Mouse (Mus musculus) neural tube, embryonic 12.5 days (tissue): Measurements from ENCODE around the gene Smarca2. TPM values are rescaled to one million over a fixed set of nuclear protein-coding genes. Genes with fewer than 3 reads are reported as not detected.

Source experiments
- ATAC-seq: fragments of 200-750 bp; cut with Nextera tagmentation; 2 replicates; pipeline ENCODE4 v1.8.0; 2017; ENCODE audit warnings: low read depth, mild to moderate bottlenecking, moderate TSS enrichment, moderate library complexity; ENCODE audit not compliant: low FRiP score
- H3K27ac ChIP-seq: fragments of 300-500 bp; sonication (generic); 2 replicates; pipeline ENCODE4 v1.5.1; 2016
- H3K27me3 ChIP-seq: fragments of 300-500 bp; sonication (generic); replicated peaks from 2 replicates; pipeline ENCODE4 v1.6.1; 2016; ENCODE audit warnings: mild to moderate bottlenecking
- H3K36me3 ChIP-seq: fragments of 300-500 bp; sonication (generic); 2 replicates; pipeline ENCODE4 v1.6.1; 2016; ENCODE audit warnings: mild to moderate bottlenecking
- H3K4me1 ChIP-seq: fragments of 300-500 bp; sonication (generic); 2 replicates; pipeline ENCODE4 v1.6.1; 2016
- H3K4me2 ChIP-seq: fragments of 300-500 bp; sonication (generic); replicated peaks from 2 replicates; pipeline ENCODE4 v1.6.1; 2016; ENCODE audit warnings: mild to moderate bottlenecking
- H3K4me3 ChIP-seq: fragments of 300-500 bp; sonication (generic); 2 replicates; pipeline ENCODE4 v1.5.1; 2016
- H3K9ac ChIP-seq: fragments of 300-500 bp; sonication (generic); 2 replicates; pipeline ENCODE4 v1.6.1; 2016; ENCODE audit warnings: mild to moderate bottlenecking
- H3K9me3 ChIP-seq: fragments of 300-500 bp; sonication (generic); 2 replicates; pipeline ENCODE4 v1.6.1; 2016; ENCODE audit warnings: mild to moderate bottlenecking
- WGBS: fragments of 180-500 bp; shearing (Covaris S2); methylation state at CpG from one replicate; pipeline ENCODE4 v1.1.7; 2016; 5-methylcytosine and 5-hydroxymethylcytosine counted together
- polyA plus RNA-seq: library from polyadenylated mRNA; unstranded; fragments of >200 nt; fragmentation: Nextera tagmentation; extraction: Ambion mirVana; gene quantifications from 2 replicates; pipeline ENCODE4 v1.2.1, GENCODE M21; 2016

Gene Smarca2
- polyA plus RNA-seq: 40.7 and 41.0 TPM in 2 replicates

- peak within 1 kb of the TSS; percentile 88 for H3K4me2 ChIP-seq
- ATAC-seq: peak; percentile 97
- peak within 1 kb of the TSS; percentile 48 for H3K4me3 ChIP-seq
- peak within 1 kb of the TSS; percentile 47 for H3K9ac ChIP-seq
- no peaks in the 10 kb centered on the region for H3K9me3 ChIP-seq
- under 1% methylated on average over 45 of the region's 45 CpGs for WGBS
- peak within 1 kb of the TSS; percentile 7; the same call in 1 of the 2 replicates for H3K27ac ChIP-seq
- H3K27me3 ChIP-seq: peaks cover 39% of the 10 kb centered on the region
- H3K36me3 ChIP-seq: no peaks in the 10 kb centered on the region
- peaks cover 25% of the 10 kb centered on the region for H3K4me1 ChIP-seq
Observed at GRCm38 (mm10) chr19:26604755-26605300, at the start of gene Smarca2. Gene Smarca2, plus strand, starts transcription at chr19:26605050.

GRCm38 (mm10) chr19:26564850-26565249 lies 40.0 kb upstream of the Smarca2 start:
- Histone ChIP-seq H3K9me3 (no peaks in the 10 kb centered on the region), H3K27me3 (no peaks in the 10 kb centered on the region), H3K36me3 (no peaks in the 10 kb centered on the region), H3K4me2 (no peak overlapping the region), H3K27ac (no peak overlapping the region), H3K4me1 (0 out of 2 replicates have a peak, but pooled peaks cover 5% of the 10 kb centered on the region), H3K4me3 (no peak overlapping the region), H3K9ac (no peak overlapping the region)
- WGBS: 78% methylated on average over 2 of the region's 2 CpGs
- ATAC-seq: no peak

GRCm38 (mm10) chr19:26566109-26566508 lies 38.7 kb upstream of the Smarca2 start:
- WGBS: 63% methylated on average over 9 of the region's 9 CpGs
- no peak overlapping the region for H3K4me3 ChIP-seq
- H3K4me1 ChIP-seq: 0 out of 2 replicates have a peak, but pooled peaks cover 5% of the 10 kb centered on the region
- H3K36me3 ChIP-seq: no peaks in the 10 kb centered on the region
- no peak overlapping the region for H3K27ac ChIP-seq
- H3K9ac ChIP-seq: no peak overlapping the region
- H3K9me3 ChIP-seq: no peaks in the 10 kb centered on the region
- ATAC-seq: no peak
- no peaks in the 10 kb centered on the region for H3K27me3 ChIP-seq
- H3K4me2 ChIP-seq: no peak overlapping the region

GRCm38 (mm10) chr19:26568236-26568635 lies 36.6 kb upstream of the Smarca2 start:
- no peak for ATAC-seq
- H3K9me3 ChIP-seq: no peaks in the 10 kb centered on the region

GRCm38 (mm10) chr19:26568941-26569340 lies 35.9 kb upstream of the Smarca2 start:
- H3K9ac ChIP-seq: no peak overlapping the region
- H3K27ac ChIP-seq: no peak overlapping the region
- H3K27me3 ChIP-seq: no peaks in the 10 kb centered on the region
- 0 out of 2 replicates have a peak, but pooled peaks cover 5% of the 10 kb centered on the region for H3K4me1 ChIP-seq
- no peak overlapping the region for H3K4me3 ChIP-seq
- H3K9me3 ChIP-seq: no peaks in the 10 kb centered on the region
- 92% methylated on average over 5 of the region's 5 CpGs for WGBS
- no peak overlapping the region for H3K4me2 ChIP-seq
- H3K36me3 ChIP-seq: no peaks in the 10 kb centered on the region
- ATAC-seq: no peak

More at GRCm38 (mm10) chr19:26568236-26568635, 36.6 kb upstream of the Smarca2 start:
- Histone ChIP-seq H3K36me3 (no peaks in the 10 kb centered on the region), H3K27me3 (no peaks in the 10 kb centered on the region), H3K4me3 (no peak overlapping the region), H3K27ac (no peak overlapping the region), H3K9ac (no peak overlapping the region), H3K4me2 (no peak overlapping the region), H3K4me1 (0 out of 2 replicates have a peak, but pooled peaks cover 5% of the 10 kb centered on the region)
- 86% methylated on average over 5 of the region's 5 CpGs for WGBS

GRCm38 (mm10) chr19:26569461-26569860 lies 35.4 kb upstream of the Smarca2 start:
- no peak overlapping the region for H3K4me2 ChIP-seq
- H3K4me1 ChIP-seq: 0 out of 2 replicates have a peak, but pooled peaks cover 5% of the 10 kb centered on the region
- ATAC-seq: no peak
- no peak overlapping the region for H3K27ac ChIP-seq
- H3K36me3 ChIP-seq: no peaks in the 10 kb centered on the region
- 95% methylated on average over 1 of the region's 1 CpGs for WGBS
- H3K27me3 ChIP-seq: no peaks in the 10 kb centered on the region
- no peak overlapping the region for H3K4me3 ChIP-seq
- no peaks in the 10 kb centered on the region for H3K9me3 ChIP-seq
- no peak overlapping the region for H3K9ac ChIP-seq

- Histone ChIP-seq H3K9me3 (no peaks in the 10 kb centered on the region), H3K27ac (no peak overlapping the region), H3K27me3 (no peaks in the 10 kb centered on the region), H3K4me2 (no peak overlapping the region), H3K9ac (no peak overlapping the region), H3K4me1 (no peaks in the 10 kb centered on the region), H3K4me3 (no peak overlapping the region), H3K36me3 (no peaks in the 10 kb centered on the region)
- ATAC-seq: no peak
- 84% methylated on average over 5 of the region's 5 CpGs for WGBS
Observed at GRCm38 (mm10) chr19:26579645-26580044, 25.2 kb upstream of the Smarca2 start.

- no peak for ATAC-seq
- no peaks in the 10 kb centered on the region for H3K27me3 ChIP-seq
- no peaks in the 10 kb centered on the region for H3K9me3 ChIP-seq
- 91% methylated on average over 1 of the region's 1 CpGs for WGBS
- no peak overlapping the region for H3K27ac ChIP-seq
- no peaks in the 10 kb centered on the region for H3K36me3 ChIP-seq
- H3K4me2 ChIP-seq: no peak overlapping the region
- no peaks in the 10 kb centered on the region for H3K4me1 ChIP-seq
- H3K4me3 ChIP-seq: no peak overlapping the region
- H3K9ac ChIP-seq: no peak overlapping the region
Observed at GRCm38 (mm10) chr19:26580061-26580460, 24.8 kb upstream of the Smarca2 start.

GRCm38 (mm10) chr19:26594661-26595060 lies 10.2 kb upstream of the Smarca2 start:
- no peak for ATAC-seq
- Histone ChIP-seq H3K4me1 (no peaks in the 10 kb centered on the region), H3K27ac (no peak overlapping the region), H3K36me3 (no peaks in the 10 kb centered on the region), H3K4me2 (no peak overlapping the region), H3K9me3 (no peaks in the 10 kb centered on the region), H3K27me3 (no peaks in the 10 kb centered on the region), H3K4me3 (no peak overlapping the region), H3K9ac (no peak overlapping the region)

GRCm38 (mm10) chr19:26601459-26601858 lies 3.4 kb upstream of the Smarca2 start:
- Histone ChIP-seq H3K9me3 (no peaks in the 10 kb centered on the region), H3K27ac (no peak overlapping the region), H3K9ac (no peak overlapping the region), H3K4me1 (peaks cover 11% of the 10 kb centered on the region; the same call in 1 of the 2 replicates), H3K4me3 (no peak overlapping the region), H3K4me2 (no peak overlapping the region), H3K36me3 (no peaks in the 10 kb centered on the region), H3K27me3 (peaks cover 13% of the 10 kb centered on the region)
- ATAC-seq: no peak
- 78% methylated on average over 4 of the region's 4 CpGs for WGBS

GRCm38 (mm10) chr19:26603296-26603860 lies 1.5 kb upstream of the Smarca2 start:
- no peak overlapping the region for H3K9ac ChIP-seq
- H3K9me3 ChIP-seq: no peaks in the 10 kb centered on the region
- H3K27me3 ChIP-seq: peaks cover 32% of the 10 kb centered on the region
- no peak overlapping the region for H3K4me3 ChIP-seq
- H3K4me2 ChIP-seq: peak overlapping the region; percentile 88; the same call in 1 of the 2 replicates
- H3K36me3 ChIP-seq: no peaks in the 10 kb centered on the region
- 45% methylated on average over 2 of the region's 2 CpGs for WGBS
- ATAC-seq: no peak
- H3K27ac ChIP-seq: no peak overlapping the region
- H3K4me1 ChIP-seq: peaks cover 23% of the 10 kb centered on the region

GRCm38 (mm10) chr19:26603906-26604754 lies 720 bp upstream of the Smarca2 start:
- Histone ChIP-seq H3K27ac (peak overlapping the region; percentile 7; the same call in 1 of the 2 replicates), H3K4me3 (peak overlapping the region; percentile 48), H3K4me2 (peak overlapping the region; percentile 88), H3K9ac (peak overlapping the region; percentile 47), H3K36me3 (no peaks in the 10 kb centered on the region), H3K27me3 (peaks cover 34% of the 10 kb centered on the region), H3K9me3 (no peaks in the 10 kb centered on the region), H3K4me1 (peaks cover 25% of the 10 kb centered on the region)
- ATAC-seq: peak; percentile 63
- 2% methylated on average over 36 of the region's 36 CpGs for WGBS
